Mouse (Mus musculus) lung, postnatal 0 days (tissue): ENCODE measurements at regions not wholly inside any gene's neighbourhood (a gene's known extent, or its start where the extent isn't known, plus 50 kb on each side); places are given as distances from the start of the nearest gene placed in this dataset.

ENCODE experiments used
- ATAC-seq: fragments of 200-750 bp; cut with Nextera tagmentation; 2 replicates; pipeline ENCODE4 v1.8.0; 2017; ENCODE audit warnings: moderate library complexity
- DNase-seq: peaks from one replicate; pipeline ENCODE4 v3.0.0-alpha.2; 2016; ENCODE audit warnings: low spot score
- H3K27ac ChIP-seq: fragments of 300-500 bp; sonication (generic); 2 replicates; pipeline ENCODE4 v1.5.1; 2014; ENCODE audit warnings: antibody characterized with exemption, mild to moderate bottlenecking, low read length, mixed read lengths
- H3K27me3 ChIP-seq: fragments of 300-500 bp; sonication (generic); replicated peaks from 2 replicates; pipeline ENCODE4 v1.6.1; 2014; ENCODE audit warnings: low read length, mixed read lengths; ENCODE audit not compliant: insufficient read depth
- H3K36me3 ChIP-seq: fragments of 300-500 bp; sonication (generic); 2 replicates; pipeline ENCODE4 v1.6.1; 2014; ENCODE audit warnings: low read length, mixed read lengths; ENCODE audit not compliant: insufficient read depth
- H3K4me1 ChIP-seq: fragments of 300-500 bp; sonication (generic); 2 replicates; pipeline ENCODE4 v1.6.1; 2014; ENCODE audit warnings: antibody characterized with exemption, low read depth, low read length, mixed read lengths; ENCODE audit not compliant: insufficient read depth
- H3K4me2 ChIP-seq: fragments of 300-500 bp; sonication (generic); replicated peaks from 2 replicates; pipeline ENCODE4 v1.6.1; 2014; ENCODE audit warnings: low read depth, mild to moderate bottlenecking, low read length, moderate library complexity, mixed read lengths
- H3K4me3 ChIP-seq: fragments of 300-500 bp; sonication (generic); 2 replicates; pipeline ENCODE4 v1.5.1; 2014; ENCODE audit warnings: low read depth, low read length
- H3K9ac ChIP-seq: fragments of 300-500 bp; sonication (generic); replicated peaks from 2 replicates; pipeline ENCODE4 v1.6.1; 2014; ENCODE audit warnings: low read depth, mild to moderate bottlenecking
- H3K9me3 ChIP-seq: fragments of 300-500 bp; sonication (generic); 2 replicates; pipeline ENCODE4 v1.6.1; 2016; ENCODE audit warnings: low read length, mixed read lengths
- CTCF ChIP-seq: IDR thresholded peaks from 2 replicates; pipeline ENCODE4 v1.5.1; 2016; ENCODE audit warnings: antibody characterized with exemption, mild to moderate bottlenecking
- EP300 ChIP-seq: IDR thresholded peaks from 2 replicates; pipeline ENCODE4 v1.6.1; 2016; ENCODE audit warnings: antibody characterized with exemption, mild to moderate bottlenecking, control low read depth
- WGBS: fragments of 180-500 bp; shearing (Covaris S2); extraction: QIAGEN DNeasy Blood & Tissue Kit; methylation state at CpG from one replicate; pipeline ENCODE4 v1.1.7; 2014; 5-methylcytosine and 5-hydroxymethylcytosine counted together

DNA sequence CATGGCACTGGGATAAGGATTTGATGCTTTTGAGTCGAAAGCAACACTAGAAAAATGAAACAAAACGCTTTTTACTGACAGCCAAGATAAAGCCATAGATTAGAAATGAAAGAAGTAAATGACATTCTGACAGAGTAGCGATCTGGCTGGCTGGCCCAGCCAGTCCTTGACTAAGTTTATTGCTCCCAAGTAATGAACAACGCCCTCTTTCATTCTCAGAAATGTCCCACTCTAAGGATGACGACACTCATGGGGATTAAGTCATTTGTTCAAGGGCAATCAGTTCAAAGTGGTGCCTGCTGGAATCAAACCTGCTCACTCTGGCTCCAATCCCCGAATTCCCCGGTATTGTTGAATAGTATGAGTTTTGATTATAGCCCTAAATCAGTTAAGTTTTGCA, 231.1 kb upstream of the F930015N05Rik start:
- H3K4me2 ChIP-seq = no peak overlapping the region
- H3K4me3 ChIP-seq = no peak overlapping the region
- H3K9me3 ChIP-seq = no peaks in the 10 kb centered on the region
- no peak overlapping the region for H3K9ac ChIP-seq
- DNase-seq (peak; percentile 46), ATAC-seq (no peak)
- TF ChIP-seq CTCF (no peak), EP300 (no peak)
- H3K27me3 ChIP-seq = no peaks in the 10 kb centered on the region
- H3K36me3 ChIP-seq = no peaks in the 10 kb centered on the region
- 45% methylated on average over 7 of the region's 7 CpGs for WGBS
- H3K4me1 ChIP-seq = peaks cover 3% of the 10 kb centered on the region; the same call in 1 of the 2 replicates
- no peak overlapping the region for H3K27ac ChIP-seq

DNA sequence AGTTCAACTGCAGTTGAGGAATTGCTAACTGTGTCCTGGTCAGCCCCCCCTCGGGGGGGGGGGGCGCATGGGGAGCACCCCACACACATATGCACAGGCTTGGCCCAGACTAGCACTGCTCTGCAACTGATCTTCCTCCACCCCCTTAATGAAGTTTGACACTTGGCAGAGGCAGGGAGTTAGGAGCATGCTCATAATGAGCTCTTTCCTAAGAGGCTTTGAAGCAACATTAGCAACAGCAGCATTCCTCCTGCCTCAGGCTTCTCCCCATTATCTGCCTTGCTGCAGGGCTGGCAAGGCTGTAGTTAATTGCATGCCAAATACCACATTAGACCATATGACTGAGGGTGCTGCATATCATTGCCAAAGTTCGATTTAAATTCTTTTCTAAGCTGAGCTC, 235.4 kb upstream of the F930015N05Rik start:
- 39% methylated on average over 3 of the region's 3 CpGs for WGBS
- no peak overlapping the region for H3K4me2 ChIP-seq
- H3K9me3 ChIP-seq = no peaks in the 10 kb centered on the region
- no peak overlapping the region for H3K27ac ChIP-seq
- H3K36me3 ChIP-seq = no peaks in the 10 kb centered on the region
- H3K27me3 ChIP-seq = no peaks in the 10 kb centered on the region
- ATAC-seq (peak; percentile 67), DNase-seq (peak; percentile 61)
- H3K9ac ChIP-seq = no peak overlapping the region
- peaks cover 3% of the 10 kb centered on the region; the same call in 1 of the 2 replicates for H3K4me1 ChIP-seq
- TF ChIP-seq CTCF = no peak
- peak; percentile 52 for TF ChIP-seq EP300
- no peak overlapping the region for H3K4me3 ChIP-seq

- TF ChIP-seq EP300 = no peak
- TF ChIP-seq CTCF = no peak
- no peaks in the 10 kb centered on the region for H3K36me3 ChIP-seq
- no peak overlapping the region for H3K27ac ChIP-seq
- H3K9ac ChIP-seq = no peak overlapping the region
- no peak for ATAC-seq
- H3K27me3 ChIP-seq = no peaks in the 10 kb centered on the region
- no peak for DNase-seq
- H3K4me2 ChIP-seq = no peak overlapping the region
- H3K4me1 ChIP-seq = no peaks in the 10 kb centered on the region; the same call in 1 of the 2 replicates
- 65% methylated on average over 4 of the region's 4 CpGs for WGBS
- H3K9me3 ChIP-seq = no peaks in the 10 kb centered on the region
- H3K4me3 ChIP-seq = no peak overlapping the region
Observed at GRCm38 (mm10) chr11:64673546-64673945, 237.1 kb upstream of the F930015N05Rik start.

- no peak overlapping the region for H3K27ac ChIP-seq
- no peak overlapping the region for H3K9ac ChIP-seq
- H3K4me2 ChIP-seq = no peak overlapping the region
- no peaks in the 10 kb centered on the region for H3K9me3 ChIP-seq
- ATAC-seq (peak; percentile 93), DNase-seq (peak; percentile 83)
- 0 out of 2 replicates have a peak, but pooled peaks have one; percentile 37 for TF ChIP-seq EP300
- TF ChIP-seq CTCF = no peak
- no peaks in the 10 kb centered on the region for H3K4me1 ChIP-seq
- no peaks in the 10 kb centered on the region for H3K36me3 ChIP-seq
- no peak overlapping the region for H3K4me3 ChIP-seq
- 35% methylated on average over 1 of the region's 1 CpGs for WGBS
- no peaks in the 10 kb centered on the region for H3K27me3 ChIP-seq
Observed at GRCm38 (mm10) chr11:64703776-64704175, 267.3 kb upstream of the F930015N05Rik start.

DNA sequence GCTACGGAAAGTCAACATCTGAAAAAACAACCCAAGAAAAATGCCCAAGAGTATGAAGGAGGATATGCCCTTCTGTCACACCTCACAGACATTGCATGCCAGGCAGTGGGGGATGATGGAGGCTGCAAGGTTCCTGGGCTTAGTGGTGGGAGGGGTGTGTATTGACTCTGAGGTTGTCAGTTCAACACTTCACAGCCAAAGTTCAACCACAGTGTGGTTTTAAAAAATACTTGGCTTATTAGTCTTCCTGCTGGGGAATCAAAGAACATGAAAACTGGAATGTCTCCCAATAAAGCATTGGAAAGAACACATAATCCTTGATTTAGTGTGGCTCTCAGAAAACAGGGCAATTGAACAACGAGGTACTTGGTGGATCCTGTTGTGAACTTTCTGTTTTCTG, 267.0 kb upstream of the Elac2 start:
- Histone ChIP-seq H3K4me1 (no peaks in the 10 kb centered on the region), H3K9me3 (no peaks in the 10 kb centered on the region), H3K27me3 (no peaks in the 10 kb centered on the region), H3K27ac (no peak overlapping the region), H3K4me3 (no peak overlapping the region), H3K9ac (no peak overlapping the region), H3K4me2 (no peak overlapping the region), H3K36me3 (no peaks in the 10 kb centered on the region)
- no peak for ATAC-seq
- no peak for DNase-seq
- 53% methylated on average over 2 of the region's 2 CpGs for WGBS
- no peak for TF ChIP-seq CTCF
- TF ChIP-seq EP300 = no peak

DNA sequence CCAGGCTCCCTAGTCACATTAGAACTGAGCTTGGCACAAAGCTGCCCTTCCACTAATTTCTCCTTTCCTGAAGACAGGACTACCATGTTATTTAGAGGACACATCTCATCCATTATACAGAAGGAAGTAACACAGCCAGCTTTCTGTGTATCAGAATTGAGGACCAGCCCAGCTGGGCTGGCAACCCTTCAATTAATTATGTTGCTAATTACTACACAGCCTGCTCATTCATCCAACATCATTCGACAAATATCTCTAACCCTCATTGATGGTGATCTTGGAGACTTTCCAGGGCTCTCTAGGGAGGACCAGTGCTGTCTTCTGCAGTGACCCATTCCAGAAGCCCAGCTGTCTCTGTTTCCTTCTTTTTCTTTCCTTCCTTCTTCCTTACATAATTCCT, 263.7 kb upstream of the Elac2 start:
- H3K4me1 ChIP-seq = no peaks in the 10 kb centered on the region
- no peak overlapping the region for H3K9ac ChIP-seq
- no peaks in the 10 kb centered on the region for H3K9me3 ChIP-seq
- no peaks in the 10 kb centered on the region for H3K36me3 ChIP-seq
- H3K4me2 ChIP-seq = no peak overlapping the region
- TF ChIP-seq EP300 = no peak
- TF ChIP-seq CTCF = no peak
- no peaks in the 10 kb centered on the region for H3K27me3 ChIP-seq
- 60% methylated on average over 1 of the region's 1 CpGs for WGBS
- ATAC-seq (no peak), DNase-seq (no peak)
- no peak overlapping the region for H3K27ac ChIP-seq
- no peak overlapping the region for H3K4me3 ChIP-seq
